Mouse (Mus musculus) lung, embryonic 14.5 days (tissue): ENCODE results near the gene Ltbr. TPM values are rescaled to one million over a fixed set of nuclear protein-coding genes. Genes with fewer than 3 reads are reported as not detected.

Experiments
- ATAC-seq: fragments of 200-750 bp; cut with Nextera tagmentation; 2 replicates; pipeline ENCODE4 v1.8.0; 2017; ENCODE audit warnings: mild to moderate bottlenecking, moderate TSS enrichment, moderate library complexity; ENCODE audit not compliant: insufficient read depth
- DNase-seq: peaks from one replicate; pipeline ENCODE4 v3.0.0-alpha.2; 2015
- H3K27ac ChIP-seq: fragments of 300-500 bp; sonication (generic); 2 replicates; pipeline ENCODE4 v1.5.1; 2014; ENCODE audit warnings: low read depth, mild to moderate bottlenecking, moderate library complexity
- H3K27me3 ChIP-seq: fragments of 300-500 bp; sonication (generic); 2 replicates; pipeline ENCODE4 v1.6.1; 2014; ENCODE audit warnings: low read length, control low read depth; ENCODE audit not compliant: insufficient read depth
- H3K36me3 ChIP-seq: fragments of 300-500 bp; sonication (generic); 2 replicates; pipeline ENCODE4 v1.6.1; 2014; ENCODE audit warnings: control low read depth; ENCODE audit not compliant: insufficient read depth
- H3K4me1 ChIP-seq: fragments of 300-500 bp; sonication (generic); 2 replicates; pipeline ENCODE4 v1.6.1; 2014; ENCODE audit warnings: antibody characterized with exemption, control low read depth; ENCODE audit not compliant: insufficient read depth
- H3K4me2 ChIP-seq: fragments of 300-500 bp; sonication (generic); 2 replicates; pipeline ENCODE4 v1.6.1; 2014; ENCODE audit warnings: mild to moderate bottlenecking
- H3K4me3 ChIP-seq: fragments of 300-500 bp; sonication (generic); 2 replicates; pipeline ENCODE4 v1.5.1; 2014; ENCODE audit warnings: low read depth, low read length
- H3K9ac ChIP-seq: fragments of 300-500 bp; sonication (generic); 2 replicates; pipeline ENCODE4 v1.6.1; 2014
- H3K9me3 ChIP-seq: fragments of 300-500 bp; sonication (generic); 2 replicates; pipeline ENCODE4 v1.6.1; 2016; ENCODE audit warnings: low read depth, low read length, control low read depth
- CTCF ChIP-seq: IDR thresholded peaks from 2 replicates; pipeline ENCODE4 v1.5.1; 2016; ENCODE audit warnings: antibody characterized with exemption, low read depth
- WGBS: fragments of 180-500 bp; shearing (Covaris S2); extraction: QIAGEN DNeasy Blood & Tissue Kit; methylation state at CpG from one replicate; pipeline ENCODE4 v1.1.7; 2014; 5-methylcytosine and 5-hydroxymethylcytosine counted together
- polyA plus RNA-seq: library from polyadenylated mRNA; unstranded; fragments of >200 nt; fragmentation: Nextera tagmentation; extraction: Ambion mirVana; gene quantifications from 2 replicates; pipeline ENCODE4 v1.2.1, GENCODE M21; 2014

Gene Ltbr
- polyA plus RNA-seq, 1 experiment from 2014 or later, result 81.7 TPM

DNA sequence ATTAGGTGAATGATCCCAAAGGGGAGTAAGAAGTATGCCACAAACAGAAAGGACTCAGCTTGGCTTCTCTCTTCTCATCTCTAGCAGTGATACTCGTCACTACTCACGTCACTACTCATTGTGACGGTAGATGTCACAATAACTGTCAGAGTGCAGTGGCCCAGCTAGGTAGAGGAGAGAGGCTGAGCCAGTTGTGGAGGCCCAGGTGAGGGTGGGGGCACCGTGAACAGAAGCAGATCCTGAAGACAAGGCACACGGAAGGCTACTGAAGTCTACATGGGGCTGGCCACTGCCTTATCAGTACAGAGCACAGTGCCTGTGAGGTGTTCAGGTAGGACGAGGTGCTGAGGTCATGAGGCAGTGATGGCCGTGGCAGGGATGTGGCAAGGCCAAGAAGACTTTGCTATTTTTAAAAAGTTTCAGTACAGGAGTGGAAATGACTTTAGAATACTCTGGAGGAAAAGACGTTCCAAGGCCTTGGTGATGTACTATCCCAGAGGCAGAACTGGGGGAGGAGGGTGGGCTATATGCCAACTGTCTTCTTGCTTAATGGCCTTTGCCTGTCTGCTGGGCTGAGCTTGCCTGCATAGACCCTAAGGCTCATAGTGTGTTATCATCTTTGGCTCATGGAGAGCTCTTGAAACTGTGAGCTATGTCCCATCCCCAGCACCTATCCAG lies 37.8 kb upstream of the Ltbr start:
- ATAC-seq (no peak), DNase-seq (peak; percentile 86)
- 33% methylated on average over 8 of the region's 8 CpGs for WGBS
- H3K4me3 ChIP-seq, result peak overlapping the region; percentile 81
- peaks cover 53% of the 10 kb centered on the region for H3K4me1 ChIP-seq
- H3K9me3 ChIP-seq, result no peaks in the 10 kb centered on the region
- no peak for TF ChIP-seq CTCF
- no peak overlapping the region for H3K9ac ChIP-seq
- no peak overlapping the region for H3K27ac ChIP-seq
- no peaks in the 10 kb centered on the region for H3K27me3 ChIP-seq
- H3K36me3 ChIP-seq, result peaks cover 8% of the 10 kb centered on the region; the same call in 1 of the 2 replicates
- H3K4me2 ChIP-seq, result peak overlapping the region; percentile 90

DNA sequence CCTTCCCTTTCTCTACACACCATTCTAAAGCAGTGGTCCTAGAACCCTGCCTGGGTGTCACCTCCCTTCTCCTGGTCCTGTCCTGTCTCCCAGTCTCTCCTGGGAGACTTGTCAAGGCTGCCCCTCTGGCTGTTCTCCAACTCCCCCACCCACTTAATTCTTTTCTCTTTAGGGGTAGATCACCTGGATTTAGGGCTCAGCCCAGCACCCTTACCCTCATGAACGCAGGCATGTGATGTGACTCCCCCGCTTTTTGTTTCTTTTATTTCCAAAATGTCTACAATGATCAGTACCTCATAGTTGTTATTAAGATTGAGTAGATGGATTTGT lies 37.3 kb upstream of the Ltbr start:
- H3K4me1 ChIP-seq, result peaks cover 51% of the 10 kb centered on the region

DNA sequence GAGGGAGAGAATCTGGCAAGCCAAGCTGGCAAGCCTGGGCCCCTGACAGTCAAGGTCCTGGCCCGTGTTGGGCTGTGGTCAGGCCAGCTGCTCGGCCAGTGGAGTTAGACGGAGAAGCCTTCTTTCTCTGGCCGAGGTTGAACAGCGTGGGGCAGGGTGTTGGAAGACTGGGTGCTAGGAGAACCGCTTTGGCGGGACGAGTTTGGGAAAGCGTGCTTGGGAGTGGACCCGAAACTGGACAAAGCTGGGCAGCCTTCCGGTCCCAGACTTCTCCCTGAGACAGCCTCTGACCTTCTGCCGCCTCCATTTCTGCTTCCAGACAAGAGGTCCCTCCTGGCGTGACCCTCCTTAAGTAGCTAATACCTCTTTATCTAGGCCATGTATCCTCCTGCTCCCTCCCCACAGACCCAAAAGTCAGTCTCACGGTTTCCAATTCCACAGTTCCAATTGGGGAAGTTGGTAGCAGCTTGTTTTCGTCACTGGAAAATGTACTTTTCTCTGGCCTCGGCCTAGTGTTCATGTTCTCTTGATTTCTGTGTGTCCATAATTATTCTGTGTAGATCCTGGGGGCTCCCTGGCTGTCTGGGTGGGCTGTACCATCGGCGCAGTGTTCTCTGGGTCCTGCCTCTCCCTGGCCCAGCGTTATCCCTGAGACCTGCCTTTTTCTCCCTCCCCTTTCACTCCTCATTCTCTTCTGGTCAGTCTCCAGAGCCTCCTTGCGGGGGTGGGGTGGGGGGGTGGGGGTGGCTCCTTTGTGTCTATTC lies 36.7 kb upstream of the Ltbr start:
- H3K4me1 ChIP-seq, result peaks cover 45% of the 10 kb centered on the region
- TF ChIP-seq CTCF, result no peak
- H3K4me2 ChIP-seq, result peak overlapping the region; percentile 90
- DNase-seq, result peak; percentile 48
- ATAC-seq, result peak; percentile 12
- no peaks in the 10 kb centered on the region for H3K27me3 ChIP-seq
- H3K9ac ChIP-seq, result peak overlapping the region; percentile 85
- H3K27ac ChIP-seq, result peak overlapping the region; percentile 90
- H3K36me3 ChIP-seq, result peaks cover 8% of the 10 kb centered on the region; the same call in 1 of the 2 replicates
- peak overlapping the region; percentile 81 for H3K4me3 ChIP-seq
- WGBS, result 1% methylated on average over 20 of the region's 20 CpGs
- no peaks in the 10 kb centered on the region for H3K9me3 ChIP-seq

More for the DNA sequence above, 37.3 kb upstream of the Ltbr start:
- ATAC-seq, result no peak
- WGBS, result 76% methylated on average over 2 of the region's 2 CpGs
- Histone ChIP-seq H3K4me3 (peak overlapping the region; percentile 81), H3K9ac (peak overlapping the region; percentile 85), H3K27ac (peak overlapping the region; percentile 90; the same call in 1 of the 2 replicates), H3K4me2 (peak overlapping the region; percentile 90), H3K27me3 (no peaks in the 10 kb centered on the region), H3K36me3 (peaks cover 8% of the 10 kb centered on the region; the same call in 1 of the 2 replicates), H3K9me3 (no peaks in the 10 kb centered on the region)
- DNase-seq, result no peak
- no peak for TF ChIP-seq CTCF

DNA sequence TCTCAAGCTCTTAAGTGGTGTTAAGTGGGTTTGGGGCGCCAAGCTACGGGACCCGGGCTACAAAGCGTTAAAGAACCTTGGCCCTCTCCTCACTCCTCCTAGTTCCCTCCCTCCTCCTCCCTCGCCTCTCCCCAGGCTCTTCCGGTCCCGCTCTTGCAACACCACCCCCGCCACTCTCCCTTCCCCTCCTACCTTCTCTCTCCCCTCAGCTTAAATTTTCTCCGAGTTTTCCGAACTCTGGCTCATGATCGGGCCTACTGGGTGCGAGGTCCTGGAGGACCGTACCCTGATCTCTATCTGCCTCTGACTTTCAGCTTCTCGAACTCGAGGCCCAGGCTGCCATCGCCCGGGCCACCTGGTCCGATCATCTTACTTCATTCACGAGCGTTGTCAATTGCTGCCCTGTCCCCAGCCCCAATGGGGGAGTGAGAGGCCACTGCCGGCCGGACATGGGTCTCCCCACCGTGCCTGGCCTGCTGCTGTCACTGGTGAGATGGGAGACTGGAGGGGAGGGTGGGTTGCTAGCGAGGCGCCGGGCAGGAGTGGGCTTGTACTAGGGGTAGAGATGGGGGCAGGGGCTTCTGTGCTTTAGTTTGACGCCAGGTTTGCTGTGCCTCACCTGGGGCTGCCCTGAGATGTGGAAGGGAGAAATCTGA lies 36.0 kb upstream of the Ltbr start:
- Histone ChIP-seq H3K27ac (peak overlapping the region; percentile 90), H3K4me3 (peak overlapping the region; percentile 81), H3K4me1 (peaks cover 38% of the 10 kb centered on the region), H3K9ac (peak overlapping the region; percentile 85), H3K27me3 (no peaks in the 10 kb centered on the region), H3K9me3 (no peaks in the 10 kb centered on the region), H3K4me2 (peak overlapping the region; percentile 90), H3K36me3 (peaks cover 8% of the 10 kb centered on the region; the same call in 1 of the 2 replicates)
- ATAC-seq (peak; percentile 85), DNase-seq (peak; percentile 90)
- TF ChIP-seq CTCF, result no peak
- 0% methylated on average over 27 of the region's 27 CpGs for WGBS

DNA sequence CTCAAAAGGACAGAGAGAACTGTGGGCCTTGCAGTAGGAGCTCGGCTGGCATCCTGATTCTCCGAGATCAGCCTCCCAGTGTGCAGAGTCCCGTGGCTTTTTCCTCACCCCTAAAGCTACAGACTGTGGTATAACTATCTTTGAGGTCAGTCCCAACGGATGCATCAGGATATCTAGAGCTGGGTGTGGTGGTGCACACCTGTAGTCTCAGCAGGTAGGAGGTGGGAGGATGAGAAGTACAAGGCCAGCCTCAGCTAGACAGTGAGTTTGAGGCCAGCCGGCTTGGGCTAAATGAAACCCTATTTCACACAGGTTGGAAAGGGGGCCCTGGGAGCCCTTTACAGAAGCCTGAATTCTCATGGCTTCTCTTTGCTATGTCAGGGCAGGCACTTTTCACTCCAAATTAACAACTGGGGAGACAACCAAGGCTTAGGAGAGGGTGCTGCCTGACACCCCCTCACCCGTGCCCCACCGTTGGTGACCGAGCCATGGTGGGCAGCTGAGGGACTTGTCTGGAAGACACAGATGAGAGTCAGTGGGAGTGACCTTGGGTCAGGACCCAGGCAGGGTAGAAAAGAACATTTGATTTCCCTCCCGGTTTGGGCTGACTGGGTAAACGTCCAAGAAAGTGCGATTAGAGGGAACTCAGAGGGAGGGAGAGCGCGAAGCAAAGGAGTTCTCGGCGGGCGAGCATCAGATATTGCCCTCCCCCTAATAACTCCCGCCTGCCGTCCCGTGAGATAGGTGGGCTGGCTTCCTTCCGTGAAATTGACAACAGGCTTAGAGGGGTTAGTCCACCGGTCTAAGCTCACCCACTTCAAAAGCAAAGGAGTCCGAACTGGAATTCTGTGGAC lies 35.3 kb upstream of the Ltbr start, which contains the start of gene Tnfrsf1a:
Gene Tnfrsf1a, plus strand, starts transcription at position 642 of the 854 bp plus-strand sequence.
- no peak for DNase-seq
- peaks cover 31% of the 10 kb centered on the region for H3K4me1 ChIP-seq
- 6% methylated on average over 22 of the region's 22 CpGs for whole genome bisulfite sequencing

DNA sequence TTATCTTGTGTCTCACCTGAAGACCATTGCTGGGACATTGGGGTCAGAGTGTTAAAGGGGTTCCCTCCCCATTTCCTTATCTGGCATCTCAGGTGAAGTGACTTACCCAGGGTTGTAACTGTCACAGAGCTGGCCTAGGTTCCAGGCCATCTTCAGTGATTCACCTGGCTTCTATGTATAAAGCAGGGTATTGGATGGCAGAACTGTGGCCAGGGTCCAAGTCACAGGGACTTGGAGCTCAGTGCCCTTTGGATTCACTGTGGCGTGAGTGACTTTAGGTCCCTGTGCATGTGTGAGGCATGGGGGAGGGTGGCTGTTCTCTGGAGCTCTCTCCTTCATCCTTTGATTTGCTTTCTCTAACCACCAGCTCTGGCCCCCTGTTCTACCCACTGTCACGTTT lies 32.3 kb upstream of the Ltbr start:
- peaks cover 6% of the 10 kb centered on the region; the same call in 1 of the 2 replicates for H3K4me1 ChIP-seq
- H3K36me3 ChIP-seq, result no peaks in the 10 kb centered on the region
- H3K27ac ChIP-seq, result no peak overlapping the region
- no peak overlapping the region for H3K4me2 ChIP-seq
- ATAC-seq, result no peak
- WGBS, result 62% methylated on average over 2 of the region's 2 CpGs
- no peak overlapping the region for H3K9ac ChIP-seq
- H3K4me3 ChIP-seq, result no peak overlapping the region
- no peak for DNase-seq
- H3K27me3 ChIP-seq, result no peaks in the 10 kb centered on the region
- TF ChIP-seq CTCF, result no peak
- no peaks in the 10 kb centered on the region for H3K9me3 ChIP-seq

More for the DNA sequence above, 35.3 kb upstream of the Ltbr start, which contains the start of gene Tnfrsf1a:
- peaks cover 8% of the 10 kb centered on the region; the same call in 1 of the 2 replicates for H3K36me3 ChIP-seq
- no peaks in the 10 kb centered on the region for H3K27me3 ChIP-seq
- TF ChIP-seq CTCF, result no peak
- H3K4me2 ChIP-seq, result peak within 1 kb of the TSS; percentile 90
- peak within 1 kb of the TSS; percentile 85 for H3K9ac ChIP-seq
- peak within 1 kb of the TSS; percentile 81 for H3K4me3 ChIP-seq
- ATAC-seq, result peak; percentile 29; the same call in 1 of the 2 replicates
- no peaks in the 10 kb centered on the region for H3K9me3 ChIP-seq
- peak within 1 kb of the TSS; percentile 90 for H3K27ac ChIP-seq
